31 mouse cellular contexts compared by ENCODE assay signal in the genomic region with DNA sequence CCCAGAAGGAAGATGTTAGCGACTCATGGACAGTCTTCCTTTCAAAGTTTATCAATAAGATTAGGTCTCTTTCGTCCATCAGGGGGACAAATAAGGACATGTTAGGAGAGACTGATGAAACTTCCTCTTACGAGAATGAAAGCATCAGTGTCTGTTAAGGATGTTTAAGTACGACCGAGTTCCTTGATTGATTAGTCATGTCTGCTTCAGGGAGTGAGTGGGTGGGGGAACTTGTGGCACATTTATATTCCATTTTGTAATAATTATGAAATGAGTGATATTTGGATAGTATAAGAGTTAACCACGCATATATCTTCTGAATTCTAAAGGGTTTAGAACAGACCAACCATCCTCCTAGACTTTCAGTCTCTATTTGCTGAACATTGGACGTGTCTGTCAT. TPM values are rescaled to one million over a fixed set of nuclear protein-coding genes. Genes with fewer than 3 reads are reported as not detected.
DNase-seq lines count a peak whose midpoint lies in the region; ATAC-seq lines count a peak whose summit lies in the region.
"Had no signal": no experiment of that assay in that cellular context is flagged by ENCODE, and none has a peak within 500 bp of the region (broad histone marks: within the 10 kb centered on the region; RNA-seq: fewer than 3 reads in every experiment).

No protein-coding gene starts in this region.

- H3K36me3 ChIP-seq in forebrain, embryonic 13.5 days (ENCODE audit: poor library complexity, severe bottlenecking) = no peaks in the 10 kb centered on the region
- H3K36me3 ChIP-seq: embryonic facial prominence, embryonic 12.5 days; hindbrain, embryonic 13.5 days; kidney, embryonic 15.5 days; limb, embryonic 13.5 days; lung, embryonic 15.5 days; neural tube, embryonic 13.5 days had no signal

- H3K27me3 ChIP-seq in forebrain, embryonic 13.5 days = no peaks in the 10 kb centered on the region
- H3K27me3 ChIP-seq: embryonic facial prominence, embryonic 12.5 days; hindbrain, embryonic 13.5 days; kidney, embryonic 15.5 days; limb, embryonic 13.5 days; lung, embryonic 15.5 days; neural tube, embryonic 13.5 days had no signal

- H3K4me3 ChIP-seq in forebrain, embryonic 13.5 days = no peak overlapping the region
- H3K4me3 ChIP-seq: embryonic facial prominence, embryonic 12.5 days; hindbrain, embryonic 13.5 days; kidney, embryonic 15.5 days; limb, embryonic 13.5 days; lung, embryonic 15.5 days; neural tube, embryonic 13.5 days had no signal

- WGBS in forebrain, embryonic 13.5 days = 88% methylated on average over 7 of the region's 7 CpGs

- no peak overlapping the region for H3K27ac ChIP-seq in forebrain, embryonic 13.5 days
- H3K27ac ChIP-seq: embryonic facial prominence, embryonic 12.5 days; hindbrain, embryonic 13.5 days; kidney, embryonic 15.5 days; limb, embryonic 13.5 days; lung, embryonic 15.5 days; neural tube, embryonic 13.5 days; stomach, postnatal 0 days had no signal

- DNase-seq in 416B (ENCODE audit: low read depth) = peak; percentile 44
- peak; percentile 26 for DNase-seq in fat pad, adult 2 months (ENCODE audit: extremely low read depth, low read depth, low spot score)
- no peak for DNase-seq in kidney, postnatal 14 days
- DNase-seq in adipocyte (ENCODE audit: low spot score) = no peak
- no peak for DNase-seq in embryo, embryonic 10 days (ENCODE audit: low spot score)
- DNase-seq: adrenal gland, postnatal 10 days; cerebellum, adult 8-10 months; cerebellum, postnatal 25 days; embryo, embryonic 11 days; forebrain, postnatal 0 days; gastrocnemius, postnatal 14 days; heart, adult 11 months; heart, postnatal 36 days; kidney, adult 18-20 months; kidney, postnatal 4 days; midbrain, embryonic 14.5 days; right cerebral cortex, postnatal 14 days; thymus, adult 18-20 months; thymus, postnatal 25 days had no signal

- no peaks in the 10 kb centered on the region for H3K4me1 ChIP-seq in forebrain, embryonic 13.5 days
- H3K4me1 ChIP-seq: embryonic facial prominence, embryonic 12.5 days; hindbrain, embryonic 13.5 days; kidney, embryonic 15.5 days; limb, embryonic 13.5 days; lung, embryonic 15.5 days; neural tube, embryonic 13.5 days had no signal

- H3K9ac ChIP-seq in forebrain, embryonic 13.5 days = no peak overlapping the region
- H3K9ac ChIP-seq: embryonic facial prominence, embryonic 12.5 days; forebrain, postnatal 0 days; hindbrain, embryonic 13.5 days; kidney, embryonic 15.5 days; limb, embryonic 13.5 days; lung, embryonic 15.5 days; neural tube, embryonic 13.5 days had no signal

- ATAC-seq in CD4-positive, CD25-positive, alpha-beta regulatory T cell, adult 4 months = peak; percentile 91
- ATAC-seq in megakaryocyte progenitor cell, adult 5-6 weeks (replicated peaks; ENCODE audit: poor library complexity) = peak; percentile 81
- no peak for ATAC-seq in forebrain, embryonic 13.5 days
- ATAC-seq: forebrain, postnatal 0 days had no signal

- H3K4me2 ChIP-seq in forebrain, embryonic 13.5 days = no peak overlapping the region
- H3K4me2 ChIP-seq: embryonic facial prominence, embryonic 12.5 days; heart, embryonic 11.5 days; hindbrain, embryonic 13.5 days; kidney, embryonic 15.5 days; limb, embryonic 13.5 days; liver, embryonic 11.5 days; lung, embryonic 15.5 days; neural tube, embryonic 13.5 days had no signal

- no peaks in the 10 kb centered on the region for H3K9me3 ChIP-seq in forebrain, embryonic 13.5 days (replicated peaks)
- H3K9me3 ChIP-seq: embryonic facial prominence, embryonic 12.5 days; hindbrain, embryonic 13.5 days; kidney, embryonic 15.5 days; limb, embryonic 13.5 days; lung, embryonic 15.5 days; neural tube, embryonic 13.5 days had no signal

RNA-seq across cellular contexts. Expression of a gene that starts 22.5 kb away (rescaled TPM):
- polyA plus RNA-seq in CD4-positive, CD25-positive, alpha-beta regulatory T cell, adult 4 months (2017; shearing (Covaris generic)) = 10 to 100 TPM; 63.9 to 78.6 TPM
- 21.7 and 22.5 TPM in 2 replicates for total RNA-seq in megakaryocyte progenitor cell, adult 5-6 weeks (2015)
- 10.0 and 10.6 TPM in 2 replicates for total RNA-seq in megakaryocyte progenitor cell, adult 5-6 weeks (2017)
- polyA plus RNA-seq in forebrain, embryonic 13.5 days (2015; fragmentation: Nextera tagmentation; extraction: Ambion mirVana) = 12.6 and 15.2 TPM in 2 replicates

Comparison
In these comparisons a context has a peak if more than half of its experiments do, and no peak if none do; other contexts are left out.
1. DNase-seq: peak in 416B (single experiment) and fat pad, adult 2 months (single experiment); none in kidney, postnatal 14 days (single experiment), adipocyte (single experiment) and embryo, embryonic 10 days (single experiment).